Mouse (Mus musculus) spleen, adult 2 months (tissue): ENCODE results near the gene Duoxa1. TPM values are rescaled to one million over a fixed set of nuclear protein-coding genes. Genes with fewer than 3 reads are reported as not detected.

ENCODE experiments used
- DNase-seq, 2 experiments: peaks; one replicate each; pipeline versions ENCODE4 v3.0.0 to v3.0.0-alpha.2; 2012 to 2021; ENCODE audit warnings: low spot score in 2 of 2, low read depth in 1 of 2
- H3K27ac ChIP-seq: fragments of 200-500 bp; 2 replicates; pipeline ENCODE4 v1.5.1; 2012; ENCODE audit warnings: low read length, inconsistent platforms; ENCODE audit not compliant: insufficient read depth
- H3K27me3 ChIP-seq: fragments of 200-500 bp; 2 replicates; pipeline ENCODE4 v1.6.1; 2012; ENCODE audit warnings: mild to moderate bottlenecking, moderate library complexity, low read length, inconsistent platforms; ENCODE audit not compliant: control insufficient read depth, insufficient read depth
- H3K36me3 ChIP-seq: fragments of 200-500 bp; 2 replicates; pipeline ENCODE4 v1.6.1; 2012; ENCODE audit warnings: mild to moderate bottlenecking, low read length, inconsistent platforms; ENCODE audit not compliant: control insufficient read depth, insufficient read depth
- H3K4me1 ChIP-seq: fragments of 200-500 bp; 2 replicates; pipeline ENCODE4 v1.6.1; 2011; ENCODE audit warnings: inconsistent platforms; ENCODE audit not compliant: control insufficient read depth, insufficient read depth, insufficient read length
- H3K4me3 ChIP-seq: fragments of 200-500 bp; 2 replicates; pipeline ENCODE4 v1.5.1; 2011; ENCODE audit warnings: mild to moderate bottlenecking, inconsistent platforms; ENCODE audit not compliant: insufficient read depth, insufficient read length; ENCODE audit errors: extremely low read depth
- CTCF ChIP-seq: fragments of 200-500 bp; IDR thresholded peaks from 2 replicates; pipeline ENCODE4 v1.5.1; 2011; ENCODE audit warnings: mild to moderate bottlenecking, inconsistent platforms; ENCODE audit not compliant: insufficient read depth, insufficient read length, insufficient replicate concordance; ENCODE audit errors: extremely low read depth
- POLR2A ChIP-seq: fragments of 200-500 bp; IDR thresholded peaks from 2 replicates; pipeline ENCODE4 v1.6.1; 2011; ENCODE audit warnings: low read depth, low read length, inconsistent platforms
- WGBS: fragments of 180-500 bp; shearing (Covaris S2); methylation state at CpG from one replicate; pipeline ENCODE4 v1.1.7; 2018; 5-methylcytosine and 5-hydroxymethylcytosine counted together
- polyA plus RNA-seq: library from polyadenylated mRNA; depleted of rRNA; stranded (reverse); fragments of >200 nt; gene quantifications from 2 replicates; pipeline ENCODE4 v1.2.3, GENCODE M21; 2012; rRNA removed

Gene Duoxa1
- polyA plus RNA-seq, 1 experiment = not detected

GRCm38 (mm10) chr2:122278769-122279168 lies 34.8 kb downstream of the Duoxa1 start:
- Histone ChIP-seq H3K36me3 (no peaks in the 10 kb centered on the region), H3K4me1 (no peaks in the 10 kb centered on the region), H3K27ac (no peak overlapping the region), H3K27me3 (no peaks in the 10 kb centered on the region), H3K4me3 (no peak overlapping the region)
- TF ChIP-seq CTCF = no peak
- no peak for TF ChIP-seq POLR2A
- no peak for DNase-seq
- 95% methylated on average over 3 of the region's 3 CpGs for WGBS

DNA sequence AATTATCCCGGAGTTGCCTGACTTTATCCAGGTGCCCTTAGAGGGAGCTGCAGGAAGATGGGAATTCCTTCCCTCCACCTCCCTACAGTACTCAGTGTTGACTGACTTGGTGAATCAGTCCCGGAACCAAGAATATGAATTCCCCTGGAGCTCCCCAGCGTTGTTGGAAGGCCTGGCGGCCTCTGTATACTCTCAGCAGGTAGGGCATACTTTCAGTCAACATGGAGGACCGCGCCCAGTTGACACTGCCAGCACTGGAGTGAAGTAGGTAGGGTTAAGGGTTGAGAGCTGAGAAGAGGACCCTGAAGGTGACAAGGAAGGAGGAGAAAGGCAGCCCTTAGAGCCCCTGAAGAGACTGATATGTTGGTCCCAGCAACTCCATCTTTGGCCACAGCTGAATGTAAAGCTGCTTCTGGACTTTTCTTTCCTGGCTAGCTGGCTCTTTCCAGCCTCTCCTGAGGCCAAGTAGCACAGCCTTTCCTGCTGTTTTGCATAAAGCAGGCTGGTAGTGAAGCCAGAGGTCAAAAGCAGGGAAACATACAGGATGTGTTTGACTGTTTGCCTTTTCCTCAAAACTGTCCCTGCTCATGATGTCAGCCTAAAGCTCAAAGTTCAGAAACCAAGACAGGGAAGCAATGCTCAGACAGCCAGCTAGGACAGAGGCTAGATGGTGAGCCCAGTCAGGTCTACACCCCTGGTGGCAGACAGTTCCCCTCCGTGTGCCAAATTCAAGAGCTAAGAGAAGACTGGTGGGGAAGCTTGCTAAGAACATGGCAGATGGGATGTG lies 46.9 kb downstream of the Duoxa1 start:
- 95% methylated on average over 7 of the region's 7 CpGs for WGBS

DNA sequence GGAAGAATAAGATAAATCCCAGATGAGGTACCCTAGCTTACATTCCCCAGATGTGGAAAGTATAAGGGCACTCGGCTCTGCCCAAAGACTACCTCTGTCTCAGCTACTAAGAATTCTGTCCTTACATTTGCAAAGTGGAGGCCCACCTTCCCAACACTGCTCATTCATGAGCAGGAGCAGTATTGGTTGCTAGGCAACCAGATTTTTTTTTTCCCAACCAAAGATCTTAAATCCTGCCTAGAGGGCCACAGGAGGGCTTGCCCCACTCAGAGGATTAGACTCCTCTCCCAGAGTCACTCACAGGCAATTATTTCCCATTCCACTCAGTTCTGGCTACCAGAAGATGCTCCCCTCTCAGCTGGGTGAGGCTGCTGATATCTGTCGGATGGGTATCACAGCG lies 48.8 kb downstream of the Duoxa1 start:
- 92% methylated on average over 3 of the region's 3 CpGs for WGBS
- no peaks in the 10 kb centered on the region for H3K36me3 ChIP-seq

More for the DNA sequence above, 46.9 kb downstream of the Duoxa1 start:
- no peak overlapping the region for H3K4me3 ChIP-seq
- TF ChIP-seq CTCF (no peak), POLR2A (no peak)
- no peaks in the 10 kb centered on the region for H3K4me1 ChIP-seq
- DNase-seq = no peak
- no peak overlapping the region for H3K27ac ChIP-seq
- no peaks in the 10 kb centered on the region for H3K36me3 ChIP-seq
- no peaks in the 10 kb centered on the region for H3K27me3 ChIP-seq

DNA sequence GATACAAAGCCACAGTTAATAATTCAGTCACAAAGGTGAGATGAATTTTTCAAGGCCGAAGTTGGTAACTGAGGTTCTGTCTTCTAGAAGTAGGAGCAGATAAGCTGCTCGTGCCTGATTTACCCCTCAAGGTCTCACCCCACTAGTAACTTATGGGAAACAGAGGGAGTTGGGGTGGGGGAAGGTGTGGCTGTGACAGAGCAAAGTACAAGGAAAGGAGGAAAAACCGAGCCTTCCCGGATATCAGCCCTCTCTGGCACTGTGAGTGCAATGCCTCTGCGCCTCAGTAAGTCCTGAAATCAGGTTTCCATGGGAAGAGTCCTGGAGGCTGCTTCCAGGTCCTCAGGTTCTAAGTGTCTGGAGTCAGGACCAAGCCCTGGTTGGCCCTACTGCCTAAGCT lies 52.8 kb downstream of the Duoxa1 start:
- H3K4me3 ChIP-seq = no peak overlapping the region
- H3K4me1 ChIP-seq = no peaks in the 10 kb centered on the region
- DNase-seq = no peak
- TF ChIP-seq CTCF = no peak
- no peak for TF ChIP-seq POLR2A
- no peak overlapping the region for H3K27ac ChIP-seq
- H3K27me3 ChIP-seq = no peaks in the 10 kb centered on the region
- 0 out of 2 replicates have a peak, but pooled peaks cover 1% of the 10 kb centered on the region for H3K36me3 ChIP-seq
- WGBS = 95% methylated on average over 5 of the region's 5 CpGs

More for the DNA sequence above, 48.8 kb downstream of the Duoxa1 start:
- H3K4me1 ChIP-seq = no peaks in the 10 kb centered on the region
- DNase-seq = no peak
- TF ChIP-seq POLR2A = no peak
- no peak for TF ChIP-seq CTCF
- H3K27me3 ChIP-seq = no peaks in the 10 kb centered on the region
- H3K27ac ChIP-seq = no peak overlapping the region
- H3K4me3 ChIP-seq = no peak overlapping the region

DNA sequence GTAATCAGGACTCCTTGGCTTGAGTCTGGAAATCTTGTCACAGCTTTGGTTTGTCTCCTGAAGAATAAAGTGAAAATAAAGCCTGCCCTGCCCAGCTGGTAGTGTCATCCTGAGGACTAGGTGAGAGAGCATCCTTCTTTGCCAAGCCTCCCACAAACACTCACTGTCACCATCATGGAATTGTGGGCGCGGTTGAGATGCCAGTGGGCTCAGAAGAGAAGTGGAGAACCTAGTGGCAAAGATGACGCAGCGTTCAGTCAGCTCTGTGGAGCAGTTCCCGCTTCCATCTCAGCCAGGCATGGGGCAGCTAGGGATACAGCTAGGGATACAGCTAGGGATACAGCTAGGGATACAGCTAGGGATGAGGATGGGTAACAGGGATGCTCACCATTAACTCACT lies 57.5 kb downstream of the Duoxa1 start:
- no peaks in the 10 kb centered on the region for H3K27me3 ChIP-seq
- no peak overlapping the region for H3K27ac ChIP-seq
- no peak for DNase-seq
- TF ChIP-seq CTCF (no peak), POLR2A (no peak)
- H3K4me1 ChIP-seq = no peaks in the 10 kb centered on the region
- 0 out of 2 replicates have a peak, but pooled peaks cover 1% of the 10 kb centered on the region for H3K36me3 ChIP-seq
- no peak overlapping the region for H3K4me3 ChIP-seq
- 97% methylated on average over 5 of the region's 5 CpGs for WGBS

Other genes with a start within 250 kb of the Duoxa1 start
- gene Spg11, start 195.3 kb downstream of the Duoxa1 start, polyA plus RNA-seq = 7.1 and 8.5 TPM in 2 replicates
- gene B2m, start 166.0 kb downstream of the Duoxa1 start, polyA plus RNA-seq = 1,293 and 1,365 TPM in 2 replicates
- gene Trim69, start 153.0 kb downstream of the Duoxa1 start, polyA plus RNA-seq = not detected in 2 replicates
- gene Patl2, start 127.5 kb downstream of the Duoxa1 start, polyA plus RNA-seq = 0.06 and 0.11 TPM in 2 replicates
- gene Terb2, start 127.5 kb downstream of the Duoxa1 start, polyA plus RNA-seq = not detected in 2 replicates
- 6.8 and 6.9 TPM in 2 replicates for gene Sord, start 79.0 kb downstream of the Duoxa1 start, polyA plus RNA-seq
- gene Duox2, start 15.3 kb downstream of the Duoxa1 start, polyA plus RNA-seq = 0.02 TPM in 1 of 2 replicates, not detected in the other
- gene Duoxa2, start 14.8 kb downstream of the Duoxa1 start, polyA plus RNA-seq = not detected in 2 replicates
- gene Duox1, start 1.9 kb upstream of the Duoxa1 start, polyA plus RNA-seq = not detected in 2 replicates
- 4.3 and 5.5 TPM in 2 replicates for gene Shf, start 55.4 kb upstream of the Duoxa1 start, polyA plus RNA-seq
- 24.8 and 26.5 TPM in 2 replicates for gene Slc28a2, start 112.7 kb upstream of the Duoxa1 start, polyA plus RNA-seq
- 2.2 and 3.1 TPM in 2 replicates for gene Gm14085, start 171.2 kb upstream of the Duoxa1 start, polyA plus RNA-seq